Mouse (Mus musculus) stomach, postnatal 0 days (tissue): Measurements from ENCODE around the gene Gpr68.

Experiments used
- CTCF ChIP-seq: IDR thresholded peaks from 2 replicates; pipeline ENCODE4 v1.5.1; 2016; ENCODE audit warnings: antibody characterized with exemption, low read depth, mild to moderate bottlenecking, moderate library complexity
- EP300 ChIP-seq: optimal IDR thresholded peaks from 2 replicates; pipeline ENCODE3; 2016; ENCODE audit warnings: antibody characterized with exemption

- TF ChIP-seq CTCF (no peak), EP300 (no peak)
These were observed 8.8 kb downstream of the Gpr68 start for GRCm38 (mm10) chr12:100899111-100899640.
